Mouse (Mus musculus) cerebellum, adult 18-20 months (tissue): ENCODE results near the gene Tiprl.

Source experiments
- DNase-seq, 2 experiments: peaks; one replicate each; pipeline ENCODE4 v3.0.0; 2021

Gene Tiprl

GRCm38 (mm10) chr1:165170157-165170556 is 66.6 kb downstream of the Tiprl start:
- no peak for DNase-seq

- no peak for DNase-seq
Measured at GRCm38 (mm10) chr1:165169462-165169861, 67.3 kb downstream of the Tiprl start.

- no peak for DNase-seq
Measured at GRCm38 (mm10) chr1:165164920-165165319, 71.9 kb downstream of the Tiprl start.
